Mouse (Mus musculus) small intestine, adult 2 months (tissue): ENCODE data around the gene Prr29. TPM values are rescaled to one million over a fixed set of nuclear protein-coding genes. Genes with fewer than 3 reads are reported as not detected.
"Not testable (repeated sequence)": the region's sequence is repeated elsewhere in the genome, so short reads cannot be mapped to it uniquely, and the experiment has no call there.

Experiments used
- H3K27ac ChIP-seq: fragments of 200-500 bp; 2 replicates; pipeline ENCODE4 v1.5.1; 2012; ENCODE audit warnings: low read depth, low read length, control low read depth, inconsistent platforms; ENCODE audit not compliant: insufficient read depth
- H3K27me3 ChIP-seq: fragments of 200-500 bp; 2 replicates; pipeline ENCODE4 v1.6.1; 2012; ENCODE audit warnings: mild to moderate bottlenecking, moderate library complexity, low read length, inconsistent platforms; ENCODE audit not compliant: control insufficient read depth, insufficient read depth
- H3K36me3 ChIP-seq: fragments of 200-500 bp; 2 replicates; pipeline ENCODE4 v1.6.1; 2012; ENCODE audit warnings: mild to moderate bottlenecking, low read length, control low read depth, inconsistent platforms; ENCODE audit not compliant: control insufficient read depth, insufficient read depth
- H3K4me1 ChIP-seq: fragments of 200-500 bp; 2 replicates; pipeline ENCODE4 v1.6.1; 2012; ENCODE audit warnings: low read length, inconsistent platforms, mixed read lengths; ENCODE audit not compliant: control insufficient read depth, insufficient read depth, insufficient read length
- H3K4me3 ChIP-seq: fragments of 200-500 bp; 2 replicates; pipeline ENCODE4 v1.5.1; 2012; ENCODE audit warnings: low read depth, mild to moderate bottlenecking, control low read depth, inconsistent platforms, low read length, moderate library complexity
- CTCF ChIP-seq: fragments of 200-500 bp; IDR thresholded peaks from 2 replicates; pipeline ENCODE4 v1.5.1; 2012; ENCODE audit warnings: low read depth, mild to moderate bottlenecking, control low read depth, inconsistent platforms, low read length, moderate library complexity, mixed read lengths; ENCODE audit not compliant: insufficient replicate concordance, insufficient read length; ENCODE audit errors: extremely low read depth
- POLR2A ChIP-seq: fragments of 200-500 bp; IDR thresholded peaks from 2 replicates; pipeline ENCODE4 v1.6.1; 2012; ENCODE audit warnings: low read depth, mild to moderate bottlenecking, control low read depth, inconsistent platforms, low read length, moderate library complexity
- WGBS: fragments of 180-500 bp; shearing (Covaris S2); methylation state at CpG from one replicate; pipeline ENCODE4 v1.1.7; 2018; 5-methylcytosine and 5-hydroxymethylcytosine counted together
- polyA plus RNA-seq: library from polyadenylated mRNA; depleted of rRNA; stranded (reverse); fragments of >200 nt; gene quantifications from 2 replicates; pipeline ENCODE4 v1.2.3, GENCODE M21; 2012

Gene Prr29
- polyA plus RNA-seq, 1 experiment = 1.0 TPM

DNA sequence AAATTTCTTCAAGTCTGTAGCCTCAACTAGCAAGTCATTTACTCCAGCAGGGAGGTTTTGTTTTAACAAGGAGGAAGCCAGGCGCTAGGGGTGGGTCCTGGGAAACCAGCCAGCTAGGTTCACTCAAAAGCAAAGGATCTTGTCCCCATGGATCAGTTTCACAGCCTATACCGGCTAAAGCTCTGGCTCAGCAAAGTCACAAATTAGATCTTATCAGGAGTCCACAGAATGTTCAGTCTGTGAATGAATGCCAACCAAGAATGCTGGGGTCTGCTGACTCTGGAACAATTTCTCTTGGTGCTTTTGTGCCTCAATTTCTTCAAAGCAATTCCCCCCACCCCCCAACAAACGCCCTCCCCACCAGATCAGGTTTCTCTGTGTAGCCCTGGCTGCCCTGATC lies 24.3 kb downstream of the Prr29 start:
- TF ChIP-seq CTCF (no peak), POLR2A (no peak)
- peaks cover 6% of the 10 kb centered on the region for H3K36me3 ChIP-seq
- no peaks in the 10 kb centered on the region for H3K27me3 ChIP-seq
- no peak overlapping the region for H3K27ac ChIP-seq
- peaks cover 1% of the 10 kb centered on the region for H3K4me1 ChIP-seq
- H3K4me3 ChIP-seq = no peak overlapping the region
- 24% methylated on average over 3 of the region's 3 CpGs for WGBS

DNA sequence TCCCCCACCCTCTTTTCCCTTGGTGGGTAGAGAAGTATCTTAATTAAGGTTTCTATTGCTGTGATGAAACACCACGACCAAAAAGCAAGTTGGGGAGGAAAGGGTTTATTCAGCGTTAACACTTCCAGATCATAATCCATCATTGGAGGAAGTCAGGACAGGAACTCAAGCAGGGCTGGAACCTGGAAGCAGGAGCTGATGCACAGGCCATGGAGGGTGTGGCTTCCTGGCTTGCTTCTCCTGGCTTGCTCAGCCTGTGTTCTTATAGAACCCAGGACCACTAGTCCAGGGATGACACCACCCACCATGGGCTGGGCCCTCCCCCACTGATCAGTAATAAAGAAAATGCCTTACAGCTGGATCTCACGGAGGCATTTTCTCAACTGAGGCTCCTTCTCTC lies 25.5 kb downstream of the Prr29 start:
- Histone ChIP-seq H3K36me3 (peaks cover 10% of the 10 kb centered on the region), H3K27me3 (no peaks in the 10 kb centered on the region), H3K27ac (no peak overlapping the region), H3K4me1 (peaks cover 1% of the 10 kb centered on the region), H3K4me3 (no peak overlapping the region)
- WGBS = 29% methylated on average over 3 of the region's 3 CpGs
- TF ChIP-seq CTCF (no peak), POLR2A (no peak)

DNA sequence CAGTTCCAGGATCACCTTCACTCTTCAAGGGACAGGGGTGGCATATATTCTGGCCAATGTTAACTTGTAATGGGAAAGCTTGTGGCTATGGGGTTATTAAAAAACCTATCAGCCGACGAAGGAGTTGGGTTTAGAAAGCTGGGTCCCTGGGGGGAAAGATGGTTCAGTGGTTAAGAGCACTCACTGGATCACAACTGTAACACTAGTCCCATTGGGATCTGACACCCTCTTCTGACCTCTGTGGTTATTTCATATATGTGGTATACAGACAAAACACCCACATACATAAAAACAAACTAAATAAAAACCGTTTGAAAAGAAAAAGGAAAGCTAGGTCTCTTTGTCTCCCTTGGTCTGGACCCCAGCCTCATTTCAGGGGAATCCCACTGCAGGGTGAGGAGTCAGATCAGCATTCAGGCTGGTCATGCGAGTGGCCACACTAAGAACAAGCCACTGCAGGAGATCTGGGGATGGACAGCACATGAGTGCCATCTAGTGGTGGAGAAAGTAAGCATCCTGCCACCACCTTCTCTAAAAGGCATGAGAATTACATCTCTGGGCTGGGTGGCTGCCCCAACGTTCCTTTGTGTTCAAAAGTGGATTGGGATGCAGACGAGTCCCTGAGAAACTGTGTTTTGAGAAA lies 26.4 kb downstream of the Prr29 start:
- peaks cover 14% of the 10 kb centered on the region for H3K36me3 ChIP-seq
- no peak overlapping the region for H3K27ac ChIP-seq
- H3K4me1 ChIP-seq = peaks cover 1% of the 10 kb centered on the region
- TF ChIP-seq POLR2A (no peak), CTCF (peak; percentile 89; the same call in 1 of the 2 replicates)
- no peak overlapping the region for H3K4me3 ChIP-seq
- 30% methylated on average over 6 of the region's 6 CpGs for WGBS
- H3K27me3 ChIP-seq = no peaks in the 10 kb centered on the region

DNA sequence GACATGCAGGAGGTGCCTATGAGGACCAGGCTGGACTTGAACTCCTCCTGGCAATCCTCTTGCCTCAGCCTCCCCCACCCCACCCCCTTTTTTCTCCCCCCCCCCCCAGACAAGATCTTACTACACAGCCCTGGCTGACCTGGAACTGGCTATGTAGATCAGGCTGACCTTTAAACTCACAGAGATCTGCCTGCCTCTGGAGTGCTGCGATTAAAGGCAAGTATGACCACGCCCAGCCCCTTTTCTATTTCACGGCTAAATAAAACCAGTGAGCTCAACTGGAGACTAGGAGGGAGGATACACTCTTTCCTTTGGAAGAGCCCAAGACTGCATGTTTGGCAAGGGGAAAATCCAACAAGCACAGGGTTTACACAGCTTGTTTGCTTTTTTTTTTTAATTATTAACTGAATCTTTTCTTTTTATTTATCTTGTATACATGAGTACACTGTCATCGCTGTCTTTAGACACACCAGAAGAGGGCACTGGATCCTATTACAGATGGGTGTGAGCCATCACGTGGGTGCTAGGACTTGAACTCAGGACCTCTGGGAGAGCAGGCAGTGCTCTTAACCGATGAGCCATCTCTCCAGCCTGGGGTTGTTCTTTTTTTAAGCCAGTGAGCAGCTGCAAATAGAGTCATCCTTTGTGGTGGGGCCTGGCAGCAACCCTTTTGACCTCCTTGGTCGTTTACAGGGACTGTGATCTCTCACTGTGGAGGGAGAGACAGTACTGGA lies 27.5 kb downstream of the Prr29 start:
- WGBS = 39% methylated on average over 7 of the region's 7 CpGs
- Histone ChIP-seq H3K36me3 (peaks cover 20% of the 10 kb centered on the region), H3K4me1 (peaks cover 1% of the 10 kb centered on the region), H3K27ac (no peak overlapping the region), H3K27me3 (no peaks in the 10 kb centered on the region), H3K4me3 (no peak overlapping the region)
- TF ChIP-seq POLR2A (no peak), CTCF (no peak)

DNA sequence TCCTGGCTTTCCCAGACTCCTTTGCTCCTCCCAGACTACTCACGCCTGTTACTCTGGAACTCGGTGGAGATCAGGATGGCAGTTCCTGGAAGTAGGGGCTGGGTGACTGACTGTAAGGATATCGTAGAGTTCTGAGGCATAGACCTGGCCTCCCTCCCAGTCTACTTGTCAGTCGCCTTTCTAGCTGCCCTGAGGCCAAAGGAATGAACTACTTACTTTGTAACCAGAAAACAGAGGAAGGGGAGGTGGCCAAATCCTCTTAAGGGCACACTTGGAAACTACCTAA lies 28.0 kb downstream of the Prr29 start:
- peaks cover 25% of the 10 kb centered on the region for H3K36me3 ChIP-seq
- H3K4me1 ChIP-seq = peaks cover 1% of the 10 kb centered on the region
- H3K4me3 ChIP-seq = no peak overlapping the region
- no peaks in the 10 kb centered on the region for H3K27me3 ChIP-seq
- WGBS = 60% methylated on average over 4 of the region's 4 CpGs
- no peak for TF ChIP-seq CTCF
- TF ChIP-seq POLR2A = no peak
- H3K27ac ChIP-seq = no peak overlapping the region

DNA sequence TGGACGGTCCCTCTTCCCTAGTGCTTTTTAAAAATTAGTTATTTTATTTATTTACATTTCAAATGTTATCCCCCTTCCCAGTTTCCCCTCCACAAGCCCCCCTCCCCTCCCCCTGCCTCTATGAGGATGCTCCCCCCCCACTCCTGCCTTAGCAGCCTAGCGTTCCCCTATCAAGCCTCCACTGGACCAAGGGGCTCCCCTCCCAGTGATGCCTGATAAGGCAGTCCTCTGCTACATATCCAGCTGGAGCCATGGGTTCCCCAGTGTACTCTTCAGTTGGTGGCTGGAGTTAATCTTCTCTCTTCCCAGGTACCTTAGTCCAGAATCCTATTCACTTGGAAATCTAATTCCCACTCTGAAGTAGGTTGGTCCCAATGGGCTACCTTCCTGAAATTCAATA lies 28.8 kb downstream of the Prr29 start:
- WGBS = 91% methylated on average over 2 of the region's 2 CpGs
- H3K36me3 ChIP-seq = peaks cover 32% of the 10 kb centered on the region
- not testable (repeated sequence) for H3K27me3 ChIP-seq, H3K27ac ChIP-seq, H3K4me1 ChIP-seq, H3K4me3 ChIP-seq

DNA sequence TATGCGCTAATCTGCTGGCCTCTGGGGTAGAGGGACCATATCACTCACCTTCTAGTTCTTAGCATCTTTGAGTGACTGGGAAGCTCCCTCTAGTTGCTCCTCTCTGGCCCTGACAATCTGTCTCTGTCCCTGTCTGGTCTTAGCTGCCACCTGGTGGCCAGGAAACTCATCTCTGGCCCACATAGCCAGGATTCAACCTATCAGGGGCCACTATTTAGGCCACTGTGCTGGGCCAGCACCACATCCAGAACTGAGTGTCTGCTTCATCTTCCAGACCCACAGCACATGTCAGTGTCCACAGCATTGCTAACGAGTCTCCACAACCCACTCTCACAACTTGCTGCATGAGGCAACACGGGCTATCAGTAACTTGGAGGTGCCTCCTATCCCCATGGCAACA lies 32.4 kb downstream of the Prr29 start:
- no peak overlapping the region for H3K27ac ChIP-seq
- WGBS = 86% methylated on average over 3 of the region's 3 CpGs

More for the DNA sequence above, 32.4 kb downstream of the Prr29 start:
- no peaks in the 10 kb centered on the region for H3K27me3 ChIP-seq
- peaks cover 57% of the 10 kb centered on the region for H3K36me3 ChIP-seq
- H3K4me3 ChIP-seq = no peak overlapping the region
- TF ChIP-seq CTCF (no peak), POLR2A (no peak)
- no peaks in the 10 kb centered on the region for H3K4me1 ChIP-seq
